Mouse (Mus musculus) stomach, embryonic 16.5 days (tissue): ENCODE measurements at regions not wholly inside any gene's neighbourhood (a gene's known extent, or its start where the extent isn't known, plus 50 kb on each side); places are given as distances from the start of the nearest gene placed in this dataset.
A peak's percentile ranks its signal among the peaks of the same experiment; 100 is the strongest.

Source experiments
- ATAC-seq: fragments of 200-750 bp; cut with Nextera tagmentation; 2 replicates; pipeline ENCODE4 v1.8.0; 2017; ENCODE audit warnings: moderate number of reproducible peaks, moderate TSS enrichment; ENCODE audit not compliant: insufficient read depth, low FRiP score
- H3K27ac ChIP-seq: fragments of 300-500 bp; sonication (generic); 2 replicates; pipeline ENCODE4 v1.5.1; 2014; ENCODE audit warnings: low read length
- H3K27me3 ChIP-seq: fragments of 300-500 bp; sonication (generic); 2 replicates; pipeline ENCODE4 v1.6.1; 2014; ENCODE audit warnings: low read length, control low read depth, mixed read lengths; ENCODE audit not compliant: control insufficient read depth, insufficient read depth
- H3K36me3 ChIP-seq: fragments of 300-500 bp; sonication (generic); 2 replicates; pipeline ENCODE4 v1.6.1; 2014; ENCODE audit warnings: low read length; ENCODE audit not compliant: control insufficient read depth, insufficient read depth
- H3K4me1 ChIP-seq: fragments of 300-500 bp; sonication (generic); 2 replicates; pipeline ENCODE4 v1.6.1; 2014; ENCODE audit warnings: low read length, control low read depth, mixed read lengths; ENCODE audit not compliant: control insufficient read depth, insufficient read depth
- H3K4me2 ChIP-seq: fragments of 300-500 bp; sonication (generic); 2 replicates; pipeline ENCODE4 v1.6.1; 2014; ENCODE audit warnings: low read depth, low read length, mixed read lengths
- H3K4me3 ChIP-seq: fragments of 300-500 bp; sonication (generic); replicated peaks from 2 replicates; pipeline ENCODE4 v1.5.1; 2014; ENCODE audit warnings: mild to moderate bottlenecking, low read length
- H3K9ac ChIP-seq: fragments of 300-500 bp; sonication (generic); 2 replicates; pipeline ENCODE4 v1.6.1; 2014; ENCODE audit warnings: low read length
- H3K9me3 ChIP-seq: fragments of 300-500 bp; sonication (generic); replicated peaks from 2 replicates; pipeline ENCODE4 v1.6.1; 2016; ENCODE audit warnings: low read length, control low read depth; ENCODE audit not compliant: control insufficient read depth
- WGBS: fragments of 180-500 bp; shearing (Covaris S2); extraction: QIAGEN DNeasy Blood & Tissue Kit; methylation state at CpG from one replicate; pipeline ENCODE4 v1.1.7; 2014; 5-methylcytosine and 5-hydroxymethylcytosine counted together

GRCm38 (mm10) chr2:128364161-128364560 lies 226.8 kb upstream of the Spdye4c start:
- Histone ChIP-seq H3K4me2 (peak overlapping the region; percentile 57), H3K9me3 (no peaks in the 10 kb centered on the region), H3K4me3 (peak overlapping the region; percentile 30), H3K27me3 (no peaks in the 10 kb centered on the region), H3K4me1 (peaks cover 14% of the 10 kb centered on the region), H3K9ac (peak overlapping the region; percentile 38), H3K36me3 (no peaks in the 10 kb centered on the region), H3K27ac (no peak overlapping the region)
- ATAC-seq, result peak; percentile 90
- WGBS, result 4% methylated on average over 14 of the region's 14 CpGs

GRCm38 (mm10) chr2:128365004-128365403 lies 226.0 kb upstream of the Spdye4c start:
- H3K9me3 ChIP-seq, result no peaks in the 10 kb centered on the region
- H3K27ac ChIP-seq, result no peak overlapping the region
- no peak overlapping the region for H3K9ac ChIP-seq
- no peaks in the 10 kb centered on the region for H3K36me3 ChIP-seq
- 34% methylated on average over 3 of the region's 3 CpGs for WGBS
- no peak for ATAC-seq
- peaks cover 14% of the 10 kb centered on the region for H3K4me1 ChIP-seq
- H3K4me2 ChIP-seq, result no peak overlapping the region
- no peak overlapping the region for H3K4me3 ChIP-seq
- no peaks in the 10 kb centered on the region for H3K27me3 ChIP-seq

- Histone ChIP-seq H3K4me3 (no peak overlapping the region), H3K4me1 (peaks cover 14% of the 10 kb centered on the region), H3K9ac (no peak overlapping the region), H3K4me2 (no peak overlapping the region), H3K27me3 (no peaks in the 10 kb centered on the region), H3K27ac (no peak overlapping the region), H3K9me3 (no peaks in the 10 kb centered on the region), H3K36me3 (no peaks in the 10 kb centered on the region)
- no peak for ATAC-seq
- 81% methylated on average over 2 of the region's 2 CpGs for WGBS
Observed at GRCm38 (mm10) chr2:128365775-128366174, 225.2 kb upstream of the Spdye4c start.

GRCm38 (mm10) chr2:128367266-128368150 lies 223.5 kb upstream of the Spdye4c start:
- no peak overlapping the region for H3K9ac ChIP-seq
- 79% methylated on average over 14 of the region's 14 CpGs for WGBS
- no peak for ATAC-seq
- no peak overlapping the region for H3K4me2 ChIP-seq
- no peaks in the 10 kb centered on the region for H3K9me3 ChIP-seq
- no peaks in the 10 kb centered on the region for H3K36me3 ChIP-seq
- H3K27me3 ChIP-seq, result no peaks in the 10 kb centered on the region
- no peak overlapping the region for H3K27ac ChIP-seq
- H3K4me1 ChIP-seq, result peaks cover 14% of the 10 kb centered on the region
- H3K4me3 ChIP-seq, result no peak overlapping the region

- WGBS, result 70% methylated on average over 7 of the region's 7 CpGs
- H3K4me1 ChIP-seq, result peaks cover 10% of the 10 kb centered on the region
- H3K27ac ChIP-seq, result no peak overlapping the region
Observed at GRCm38 (mm10) chr2:128368534-128369273, 222.3 kb upstream of the Spdye4c start.

GRCm38 (mm10) chr2:128370821-128371220 lies 220.2 kb upstream of the Spdye4c start:
- Histone ChIP-seq H3K27me3 (no peaks in the 10 kb centered on the region), H3K36me3 (no peaks in the 10 kb centered on the region), H3K4me2 (no peak overlapping the region), H3K4me3 (no peak overlapping the region), H3K27ac (no peak overlapping the region), H3K9ac (no peak overlapping the region), H3K4me1 (no peaks in the 10 kb centered on the region), H3K9me3 (no peaks in the 10 kb centered on the region)
- WGBS, result 62% methylated on average over 10 of the region's 10 CpGs
- ATAC-seq, result no peak

More at GRCm38 (mm10) chr2:128368534-128369273, 222.3 kb upstream of the Spdye4c start:
- Histone ChIP-seq H3K9ac (no peak overlapping the region), H3K27me3 (no peaks in the 10 kb centered on the region), H3K36me3 (no peaks in the 10 kb centered on the region), H3K4me3 (no peak overlapping the region), H3K9me3 (no peaks in the 10 kb centered on the region), H3K4me2 (no peak overlapping the region)
- ATAC-seq, result no peak

GRCm38 (mm10) chr2:128372204-128372603 lies 218.8 kb upstream of the Spdye4c start:
- Histone ChIP-seq H3K27me3 (no peaks in the 10 kb centered on the region), H3K4me3 (no peak overlapping the region), H3K4me2 (no peak overlapping the region), H3K9ac (no peak overlapping the region), H3K36me3 (no peaks in the 10 kb centered on the region), H3K4me1 (peaks cover 1% of the 10 kb centered on the region; the same call in 1 of the 2 replicates), H3K27ac (no peak overlapping the region), H3K9me3 (no peaks in the 10 kb centered on the region)
- WGBS, result 80% methylated on average over 13 of the region's 13 CpGs
- no peak for ATAC-seq

- Histone ChIP-seq H3K4me3 (no peak overlapping the region), H3K36me3 (no peaks in the 10 kb centered on the region), H3K4me1 (peaks cover 3% of the 10 kb centered on the region; the same call in 1 of the 2 replicates), H3K9me3 (no peaks in the 10 kb centered on the region), H3K27ac (0 out of 2 replicates have a peak overlapping the region, but pooled peaks have one; percentile 10), H3K9ac (no peak overlapping the region), H3K27me3 (no peaks in the 10 kb centered on the region), H3K4me2 (no peak overlapping the region)
- peak; percentile 33; the same call in 1 of the 2 replicates for ATAC-seq
- WGBS, result 59% methylated on average over 12 of the region's 12 CpGs
Observed at GRCm38 (mm10) chr2:128373363-128374252, 217.4 kb upstream of the Spdye4c start.
